Mouse (Mus musculus) frontal cortex, postnatal 36 days (tissue): ENCODE measurements around the gene Arhgap42.

Experiments
- DNase-seq, 2 experiments: peaks; one replicate each; pipeline ENCODE4 v3.0.0; 2022; ENCODE audit warnings: low spot score in 2 of 2

Arhgap42 gene

DNA sequence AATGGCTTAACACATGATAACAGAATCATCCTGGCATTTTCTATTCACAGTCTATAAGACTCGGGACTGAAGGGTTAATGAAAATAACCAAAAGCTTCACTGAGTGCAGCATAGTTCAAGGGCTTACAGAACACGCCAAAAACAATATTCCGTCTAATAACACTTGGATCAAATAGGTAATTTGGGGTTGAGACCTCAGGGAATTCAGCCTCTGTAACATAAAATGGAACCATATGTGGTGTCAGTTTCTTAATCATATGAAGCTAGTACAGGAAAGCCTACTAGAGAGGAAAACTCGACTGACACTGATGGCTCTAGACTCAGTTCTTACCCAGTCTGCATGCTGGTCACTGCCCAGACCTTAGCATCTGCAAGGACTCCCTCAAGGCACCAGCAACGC lies 95.8 kb downstream of the Arhgap42 start:
- no peak for DNase-seq

GRCm38 (mm10) chr9:9142561-9142960 lies 96.3 kb downstream of the Arhgap42 start:
- no peak for DNase-seq

GRCm38 (mm10) chr9:9142144-9142543 lies 96.8 kb downstream of the Arhgap42 start:
- DNase-seq = no peak

GRCm38 (mm10) chr9:9128996-9129694 lies 109.8 kb downstream of the Arhgap42 start:
- DNase-seq = no peak

GRCm38 (mm10) chr9:9127041-9127755 lies 111.7 kb downstream of the Arhgap42 start:
- DNase-seq = no peak

DNA sequence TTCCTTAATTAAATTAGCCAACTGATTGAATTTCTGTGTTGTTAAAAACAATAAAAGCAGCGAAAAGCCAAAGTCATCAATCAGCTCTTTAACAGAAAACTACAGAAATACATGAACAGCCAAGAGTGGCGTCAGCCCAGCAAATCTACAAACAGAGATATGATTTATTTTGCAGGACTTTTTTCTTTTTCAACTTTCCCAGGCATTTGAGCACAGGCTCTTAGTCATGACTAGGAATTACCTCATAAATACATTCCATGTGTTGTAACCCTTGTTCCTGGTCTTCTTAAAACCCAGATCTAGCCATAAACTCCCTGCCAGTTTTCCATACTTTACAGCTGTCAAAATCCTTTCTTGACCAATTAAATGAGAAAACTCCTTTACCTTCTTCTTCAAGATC lies 114.7 kb downstream of the Arhgap42 start:
- DNase-seq = no peak

DNA sequence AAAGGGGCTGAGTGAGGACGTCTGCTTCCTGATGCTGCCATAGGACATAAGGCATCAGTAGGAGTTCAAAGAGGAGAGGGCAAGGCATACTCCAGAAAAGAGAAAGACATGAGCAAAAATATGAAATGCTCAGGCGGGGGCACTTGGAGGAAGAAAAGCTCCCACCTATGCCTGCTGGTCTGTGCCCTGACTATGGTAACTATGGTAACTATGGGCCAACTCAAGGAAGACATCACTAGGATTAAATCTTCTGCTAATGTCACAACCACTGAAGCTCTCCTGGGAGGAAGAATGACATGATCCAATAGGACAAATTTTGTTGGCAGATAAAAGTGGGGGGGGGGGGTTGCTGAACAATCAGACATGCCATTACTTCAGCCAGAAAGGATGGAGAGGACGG lies 124.6 kb downstream of the Arhgap42 start:
- DNase-seq = no peak

- DNase-seq = no peak
Observed at GRCm38 (mm10) chr9:9113847-9114246, 125.1 kb downstream of the Arhgap42 start.

- DNase-seq = no peak
Observed at GRCm38 (mm10) chr9:9112921-9113320, 126.0 kb downstream of the Arhgap42 start.

GRCm38 (mm10) chr9:9107697-9108096 lies 131.2 kb downstream of the Arhgap42 start:
- DNase-seq = no peak

- peak; percentile 14 to 25 for DNase-seq
Observed at GRCm38 (mm10) chr9:9104761-9105160, 134.1 kb downstream of the Arhgap42 start.

DNA sequence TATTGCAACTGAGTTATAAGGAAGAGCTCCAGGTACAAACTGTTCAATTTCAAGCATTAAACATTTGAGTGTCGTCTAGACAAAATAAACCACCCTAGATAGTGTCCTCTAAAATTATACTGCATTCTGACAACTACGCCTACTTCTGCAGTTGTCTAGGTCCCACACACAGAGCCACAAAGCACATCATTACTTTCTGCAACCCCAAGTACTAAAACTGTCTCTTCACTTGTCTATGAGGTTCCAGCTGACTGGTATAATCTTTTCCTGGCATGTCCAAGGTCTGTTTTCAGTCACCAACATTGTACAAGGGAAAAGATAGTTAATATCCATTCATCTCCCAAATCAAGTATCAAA lies 136.8 kb downstream of the Arhgap42 start:
- DNase-seq = peak in 1 of 2 experiments; percentile 41

- DNase-seq = peak; percentile 36 to 60
Observed at GRCm38 (mm10) chr9:9101482-9102157, 137.3 kb downstream of the Arhgap42 start.

DNA sequence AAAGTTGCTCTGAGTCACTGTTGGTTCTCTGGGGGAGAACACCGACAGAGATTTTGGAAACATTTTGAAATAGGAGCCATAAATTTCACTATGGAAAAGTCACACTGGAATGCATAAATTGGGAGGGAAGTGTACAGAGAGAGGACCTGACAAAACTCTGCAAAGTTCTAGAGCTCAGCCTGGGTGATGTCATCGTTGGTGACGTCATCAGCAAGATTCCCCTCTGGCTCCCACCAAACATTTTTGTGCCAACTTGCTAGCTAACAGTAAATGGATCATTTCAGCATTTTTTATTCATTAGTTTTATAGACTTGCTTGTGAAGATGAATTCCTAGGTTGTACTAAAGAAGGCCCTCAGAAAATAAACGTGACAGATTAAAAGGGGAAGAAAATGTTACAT lies 137.8 kb downstream of the Arhgap42 start:
- DNase-seq = no peak

- DNase-seq = no peak
Observed at GRCm38 (mm10) chr9:9097835-9098234, 141.1 kb downstream of the Arhgap42 start.

DNA sequence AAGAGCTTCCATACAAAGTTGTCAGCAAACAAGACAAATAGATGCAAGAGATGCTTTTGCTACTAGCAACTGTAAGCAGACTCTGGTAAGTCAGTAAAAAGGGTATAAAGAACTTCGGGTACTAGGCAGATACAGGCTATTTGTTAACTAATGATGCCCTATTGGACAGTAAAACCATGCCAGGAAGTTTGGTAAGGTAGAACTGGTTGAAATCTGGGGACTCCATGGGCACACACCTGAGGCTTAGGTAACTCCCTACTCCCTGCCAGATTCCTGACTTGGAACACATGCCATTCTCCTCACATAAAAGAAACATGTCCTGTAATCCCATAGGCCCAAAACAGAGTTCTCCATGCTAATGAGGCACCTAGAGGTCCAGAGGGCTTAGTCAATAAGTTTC lies 142.1 kb downstream of the Arhgap42 start:
- DNase-seq = no peak

GRCm38 (mm10) chr9:9093096-9093495 lies 145.8 kb downstream of the Arhgap42 start:
- no peak for DNase-seq

GRCm38 (mm10) chr9:9083441-9083840 lies 155.5 kb downstream of the Arhgap42 start:
- DNase-seq = no peak

DNA sequence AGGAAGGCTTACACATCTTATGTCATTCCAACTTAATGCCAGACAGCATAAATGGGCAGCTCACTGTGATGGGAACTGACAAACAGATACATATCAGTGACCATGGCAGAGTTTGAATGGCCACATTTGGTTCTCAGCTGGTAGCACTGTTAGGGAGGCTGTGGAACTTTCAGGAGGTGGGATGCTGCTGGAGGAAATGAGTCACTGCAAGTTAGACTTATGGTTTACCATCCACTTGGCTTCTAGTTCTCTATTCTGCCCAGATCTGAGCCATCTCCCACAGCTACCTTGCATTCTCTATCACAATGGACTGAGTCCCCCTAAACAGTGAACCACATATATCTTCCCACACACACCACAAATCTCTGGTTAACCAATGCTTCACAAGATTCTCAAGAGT lies 186.0 kb downstream of the Arhgap42 start:
- DNase-seq = no peak

DNA sequence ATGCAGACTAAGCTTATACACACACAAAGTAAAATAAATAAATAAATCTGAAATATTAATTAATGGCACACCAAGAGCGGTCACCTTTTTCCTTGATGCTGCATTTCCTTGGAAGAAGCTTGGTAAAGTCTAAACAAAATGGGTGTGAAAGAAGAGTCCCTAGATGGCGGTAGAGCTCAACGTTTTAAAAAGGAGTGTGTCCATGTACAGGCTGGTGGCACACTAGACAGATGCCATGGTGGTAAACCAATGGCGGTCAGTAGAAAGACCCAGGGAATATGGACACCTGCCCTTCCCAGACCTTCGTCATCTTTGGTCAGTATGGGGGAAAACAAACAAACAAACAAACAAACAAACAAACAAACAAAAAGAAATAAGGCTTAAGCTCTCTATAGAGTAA lies 187.7 kb downstream of the Arhgap42 start:
- DNase-seq = peak in 1 of 2 experiments; percentile 57

GRCm38 (mm10) chr9:9049202-9049601 lies 189.7 kb downstream of the Arhgap42 start:
- DNase-seq = no peak

DNA sequence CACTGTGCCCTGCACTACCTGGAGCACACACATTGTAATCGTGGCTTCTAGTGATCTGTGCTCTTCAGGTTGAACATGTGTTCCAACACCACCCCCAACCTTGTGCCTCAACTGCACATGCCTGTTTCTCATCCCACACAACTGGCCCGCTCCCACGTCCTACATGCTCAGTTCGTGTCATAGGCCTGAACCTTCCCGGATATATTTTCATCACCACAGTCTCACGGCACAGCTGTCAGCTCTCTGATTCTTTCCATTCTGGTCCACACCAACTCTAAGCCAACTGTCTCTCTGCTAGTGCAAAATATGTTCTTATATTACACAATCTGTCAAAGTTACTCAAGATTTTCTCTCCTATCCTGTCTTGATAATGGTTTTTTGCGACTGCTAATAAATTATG lies 197.9 kb downstream of the Arhgap42 start:
- DNase-seq = peak; percentile 31 to 63
